Mouse (Mus musculus) heart, postnatal 0 days (tissue): Measurements from ENCODE around the gene U2surp.
"Not testable (repeated sequence)": the region's sequence is repeated elsewhere in the genome, so short reads cannot be mapped to it uniquely, and the experiment has no call there.

ENCODE experiments used
- CTCF ChIP-seq: IDR thresholded peaks from 2 replicates; pipeline ENCODE4 v1.5.1; 2016; ENCODE audit warnings: antibody characterized with exemption, control low read depth, low read depth
- EP300 ChIP-seq: IDR thresholded peaks from 2 replicates; pipeline ENCODE4 v1.6.1; 2016; ENCODE audit warnings: antibody characterized with exemption, low read depth

GRCm38 (mm10) chr9:95514361-95514760, 2.6 kb upstream of the U2surp start:
- not testable (repeated sequence) for TF ChIP-seq CTCF, EP300
